ENCODE assay signal across 8 mouse cellular contexts in genomic region chr13:81711546-81712371, GRCm38 (mm10). TPM values are rescaled to one million over a fixed set of nuclear protein-coding genes. Genes with fewer than 3 reads are reported as not detected.
DNase-seq lines count a peak whose midpoint lies in the region; ATAC-seq and TF ChIP-seq lines count a peak whose summit lies in the region.

No protein-coding gene starts in this region.

- H3K36me3 ChIP-seq in heart, embryonic 10.5 days, result no peaks in the 10 kb centered on the region
- no peaks in the 10 kb centered on the region for H3K36me3 ChIP-seq in ES-Bruce4 (ENCODE audit: control insufficient read depth, insufficient read depth, low read length, poor library complexity, severe bottlenecking)
- H3K36me3 ChIP-seq in embryonic facial prominence, embryonic 10.5 days (replicated peaks), result peaks cover 3% of the 10 kb centered on the region; the same call in 1 of the 2 replicates
- H3K36me3 ChIP-seq in heart, embryonic 11.5 days (ENCODE audit: control insufficient read depth, insufficient read depth, low read length), result no peaks in the 10 kb centered on the region
- H3K36me3 ChIP-seq in midbrain, embryonic 12.5 days, result no peaks in the 10 kb centered on the region

- TF ChIP-seq POLR2A in ES-Bruce4 (IDR thresholded peaks at IDR 0.05; ENCODE audit: insufficient read depth, low read length), result no peak

- TF ChIP-seq EP300 in ES-Bruce4 (IDR thresholded peaks at IDR 0.05; ENCODE audit: insufficient read depth, low read depth, low read length), result no peak

- H3K4me3 ChIP-seq in heart, embryonic 10.5 days, result peak overlapping the region; percentile 84
- peak overlapping the region; percentile 83 for H3K4me3 ChIP-seq in ES-Bruce4 (ENCODE audit: low read depth, low read length)
- H3K4me3 ChIP-seq in embryonic facial prominence, embryonic 10.5 days, result peak overlapping the region; percentile 84
- peak overlapping the region; percentile 71 for H3K4me3 ChIP-seq in heart, embryonic 11.5 days (ENCODE audit: low read depth, low read length)
- H3K4me3 ChIP-seq in midbrain, embryonic 12.5 days, result peak overlapping the region; percentile 67

- peak overlapping the region; percentile 99 for H3K4me2 ChIP-seq in heart, embryonic 11.5 days
- H3K4me2 ChIP-seq in midbrain, embryonic 12.5 days (replicated peaks), result peak overlapping the region; percentile 98

- peak overlapping the region; percentile 90 for H3K27ac ChIP-seq in heart, embryonic 10.5 days
- H3K27ac ChIP-seq in ES-Bruce4 (ENCODE audit: insufficient read depth, low read length), result no peak overlapping the region
- H3K27ac ChIP-seq in embryonic facial prominence, embryonic 10.5 days (replicated peaks), result peak overlapping the region; percentile 89
- peak overlapping the region; percentile 87 for H3K27ac ChIP-seq in heart, embryonic 11.5 days (ENCODE audit: low read depth, low read length)
- peak overlapping the region; percentile 73 for H3K27ac ChIP-seq in midbrain, embryonic 12.5 days (replicated peaks)

- no peaks in the 10 kb centered on the region for H3K27me3 ChIP-seq in heart, embryonic 10.5 days (ENCODE audit: insufficient read depth, poor library complexity, severe bottlenecking)
- H3K27me3 ChIP-seq in ES-Bruce4 (ENCODE audit: control insufficient read depth, insufficient read depth, low read length, poor library complexity, severe bottlenecking), result no peaks in the 10 kb centered on the region
- H3K27me3 ChIP-seq in embryonic facial prominence, embryonic 10.5 days (replicated peaks; ENCODE audit: low read depth, poor library complexity, severe bottlenecking), result no peaks in the 10 kb centered on the region
- no peaks in the 10 kb centered on the region for H3K27me3 ChIP-seq in heart, embryonic 11.5 days (ENCODE audit: control insufficient read depth, insufficient read depth, low read length)
- H3K27me3 ChIP-seq in midbrain, embryonic 12.5 days, result peaks cover 5% of the 10 kb centered on the region

- H3K9ac ChIP-seq in ES-Bruce4 (ENCODE audit: low read depth, poor library complexity, severe bottlenecking), result peak overlapping the region; percentile 29
- H3K9ac ChIP-seq in heart, embryonic 11.5 days (ENCODE audit: low read depth, low read length), result peak overlapping the region; percentile 75
- H3K9ac ChIP-seq in midbrain, embryonic 12.5 days (replicated peaks), result peak overlapping the region; percentile 67

- intact Hi-C loops in heart, postnatal 25 days (cut with DNase I), result loop anchor here (5.0 kb wide), 1 partner anchor 46 kb away; no protein-coding TSS in a partner anchor

- under 1% methylated on average over 42 of the region's 42 CpGs for WGBS in heart, embryonic 10.5 days
- WGBS in embryonic facial prominence, embryonic 10.5 days, result under 1% methylated on average over 42 of the region's 42 CpGs
- under 1% methylated on average over 42 of the region's 42 CpGs for WGBS in heart, embryonic 11.5 days (ENCODE audit: insufficient replicate concordance)
- WGBS in midbrain, embryonic 12.5 days, result under 1% methylated on average over 42 of the region's 42 CpGs

- no peak for DNase-seq in heart, embryonic 10.5 days (ENCODE audit: low spot score)
- no peak for DNase-seq in heart, postnatal 25 days (ENCODE audit: low spot score)
- no peak for DNase-seq in embryonic facial prominence, embryonic 10.5 days (ENCODE audit: low spot score)
- DNase-seq in left cerebral cortex, adult 11 months (ENCODE audit: low spot score), result peak; percentile 27
- DNase-seq in thymus, postnatal 10 days (ENCODE audit: low spot score in 2 of 2), result peak; percentile 22 to 44

- TF ChIP-seq CTCF in ES-Bruce4 (IDR thresholded peaks at IDR 0.05; ENCODE audit: low read depth, low read length), result no peak

- ATAC-seq in heart, embryonic 11.5 days (replicated peaks; ENCODE audit: insufficient number of reproducible peaks, low FRiP score, low TSS enrichment), result peak; percentile 53
- peak; percentile 61 for ATAC-seq in midbrain, embryonic 12.5 days (ENCODE audit: low FRiP score, low read depth)

- no peaks in the 10 kb centered on the region for H3K9me3 ChIP-seq in heart, embryonic 10.5 days
- H3K9me3 ChIP-seq in ES-Bruce4 (replicated peaks; ENCODE audit: control insufficient read depth, insufficient read depth, low read length, poor library complexity, severe bottlenecking), result no peaks in the 10 kb centered on the region
- no peaks in the 10 kb centered on the region for H3K9me3 ChIP-seq in embryonic facial prominence, embryonic 10.5 days
- no peaks in the 10 kb centered on the region for H3K9me3 ChIP-seq in heart, embryonic 11.5 days (replicated peaks; ENCODE audit: control insufficient read depth, low read length)
- no peaks in the 10 kb centered on the region for H3K9me3 ChIP-seq in midbrain, embryonic 12.5 days

- H3K4me1 ChIP-seq in heart, embryonic 10.5 days, result peaks cover 30% of the 10 kb centered on the region; the same call in 1 of the 2 replicates
- no peaks in the 10 kb centered on the region for H3K4me1 ChIP-seq in ES-Bruce4 (ENCODE audit: control insufficient read depth, insufficient read depth, low read length)
- H3K4me1 ChIP-seq in embryonic facial prominence, embryonic 10.5 days, result peaks cover 25% of the 10 kb centered on the region
- H3K4me1 ChIP-seq in heart, embryonic 11.5 days (ENCODE audit: control insufficient read depth, insufficient read depth, low read length), result peaks cover 17% of the 10 kb centered on the region
- peaks cover 22% of the 10 kb centered on the region for H3K4me1 ChIP-seq in midbrain, embryonic 12.5 days

RNA-seq across cellular contexts. Expression of gene Mblac2, which starts 0.6 kb away (rescaled TPM):
- 5.7 and 6.2 TPM in 2 replicates for polyA plus RNA-seq in heart, embryonic 10.5 days (2016; fragmentation: Nextera tagmentation; extraction: Ambion mirVana)
- 1 to 10 TPM; 2.5 to 3.1 TPM for total RNA-seq in heart, postnatal 25 days (2021)
- polyA plus RNA-seq in ES-Bruce4 (2011; ENCODE audit: insufficient read depth, insufficient read length, low read depth, missing spikeins), result 2.3 and 2.6 TPM in 2 replicates
- polyA plus RNA-seq in embryonic facial prominence, embryonic 10.5 days (2016; fragmentation: Nextera tagmentation; extraction: Ambion mirVana), result 3.6 and 4.3 TPM in 2 replicates
- 6.1 and 6.6 TPM in 2 replicates for polyA plus RNA-seq in heart, embryonic 11.5 days (2014; fragmentation: Nextera tagmentation; extraction: Ambion mirVana)
- 7.5 and 8.7 TPM in 2 replicates for polyA plus RNA-seq in midbrain, embryonic 12.5 days (2016; fragmentation: Nextera tagmentation; extraction: Ambion mirVana)

RNA-seq across cellular contexts. Expression of gene Polr3g, which starts 0.9 kb away (rescaled TPM):
- polyA plus RNA-seq in heart, embryonic 10.5 days (2016; fragmentation: Nextera tagmentation; extraction: Ambion mirVana), result 32.1 and 32.6 TPM in 2 replicates
- total RNA-seq in heart, postnatal 25 days (2021), result 1 to 10 TPM; 1.9 to 2.5 TPM
- polyA plus RNA-seq in ES-Bruce4 (2011; ENCODE audit: insufficient read depth, insufficient read length, low read depth, missing spikeins), result 60.2 and 61.9 TPM in 2 replicates
- 20.1 and 24.7 TPM in 2 replicates for polyA plus RNA-seq in embryonic facial prominence, embryonic 10.5 days (2016; fragmentation: Nextera tagmentation; extraction: Ambion mirVana)
- polyA plus RNA-seq in heart, embryonic 11.5 days (2014; fragmentation: Nextera tagmentation; extraction: Ambion mirVana), result 22.5 and 26.2 TPM in 2 replicates
- 8.8 and 10.5 TPM in 2 replicates for polyA plus RNA-seq in midbrain, embryonic 12.5 days (2016; fragmentation: Nextera tagmentation; extraction: Ambion mirVana)

RNA-seq across cellular contexts. Expression of gene Lysmd3, which starts 54.3 kb away (rescaled TPM):
- 26.8 and 27.0 TPM in 2 replicates for polyA plus RNA-seq in heart, embryonic 10.5 days (2016; fragmentation: Nextera tagmentation; extraction: Ambion mirVana)
- total RNA-seq in heart, postnatal 25 days (2021), result 10 to 100 TPM; 17.4 to 17.9 TPM
- 21.0 and 28.7 TPM in 2 replicates for polyA plus RNA-seq in ES-Bruce4 (2011; ENCODE audit: insufficient read depth, insufficient read length, low read depth, missing spikeins)
- 20.7 and 21.1 TPM in 2 replicates for polyA plus RNA-seq in embryonic facial prominence, embryonic 10.5 days (2016; fragmentation: Nextera tagmentation; extraction: Ambion mirVana)
- polyA plus RNA-seq in heart, embryonic 11.5 days (2014; fragmentation: Nextera tagmentation; extraction: Ambion mirVana), result 24.6 and 27.3 TPM in 2 replicates
- 25.9 and 27.6 TPM in 2 replicates for polyA plus RNA-seq in midbrain, embryonic 12.5 days (2016; fragmentation: Nextera tagmentation; extraction: Ambion mirVana)

Comparison
In these comparisons a context has a peak if more than half of its experiments do, and no peak if none do; other contexts are left out.
1. DNase-seq: peak in left cerebral cortex, adult 11 months (single experiment) and thymus, postnatal 10 days (2 of 2); none in heart, embryonic 10.5 days (single experiment), heart, postnatal 25 days (single experiment) and embryonic facial prominence, embryonic 10.5 days (single experiment).
2. Peak in every context shown above with its lines, with median percentiles within 50 percentile points of each other: H3K4me3 ChIP-seq and H3K9ac ChIP-seq.